Mouse (Mus musculus) liver, embryonic 14.5 days (tissue): ENCODE measurements around the gene Tmem229b.

Experiments used
- CTCF ChIP-seq: IDR thresholded peaks from 2 replicates; pipeline ENCODE4 v1.5.1; 2016; ENCODE audit warnings: antibody characterized with exemption, low read depth, control low read depth
- EP300 ChIP-seq: IDR thresholded peaks from 2 replicates; pipeline ENCODE4 v1.6.1; 2016; ENCODE audit warnings: antibody characterized with exemption, low read depth

DNA sequence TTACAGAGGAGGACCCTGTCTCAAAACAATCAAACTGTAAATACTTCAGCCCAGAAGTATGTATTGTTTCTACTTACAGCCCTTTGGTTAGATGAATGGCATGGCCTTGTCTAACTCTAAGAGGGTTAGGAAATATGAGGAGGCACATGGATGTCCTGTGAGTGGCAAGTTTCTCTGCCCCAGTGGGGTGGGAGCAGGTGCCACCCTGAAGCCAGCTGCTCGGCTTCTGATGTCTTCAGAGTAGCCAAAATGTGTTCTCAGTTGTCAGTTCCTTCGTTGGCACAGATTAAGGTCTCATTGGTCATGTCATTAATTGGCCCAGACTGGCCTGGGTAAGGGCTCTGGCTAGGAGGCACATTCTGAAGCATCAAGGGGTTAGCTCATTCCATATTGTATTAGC lies 42.4 kb upstream of the Tmem229b start:
- TF ChIP-seq CTCF (no peak), EP300 (no peak)
